Mouse (Mus musculus): Measurements from ENCODE around the gene Gm11084.
"Not testable (repeated sequence)": the region's sequence is repeated elsewhere in the genome, so short reads cannot be mapped to it uniquely, and the experiment has no call there.

The Gm11084 gene

GRCm38 (mm10) chr2:72994165-72994564, 7.6 kb upstream of the Gm11084 start:
- no peak for DNase-seq

GRCm38 (mm10) chr2:72992497-72992896, 6.0 kb upstream of the Gm11084 start:
- DNase-seq = no peak

- not testable (repeated sequence) for DNase-seq
These were observed 2.4 kb upstream of the Gm11084 start for GRCm38 (mm10) chr2:72988945-72989344.

- DNase-seq = no peak
These were observed 1.0 kb downstream of the Gm11084 start for GRCm38 (mm10) chr2:72985516-72985915.

GRCm38 (mm10) chr2:72984806-72985205, 1.7 kb downstream of the Gm11084 start:
- DNase-seq = no peak

GRCm38 (mm10) chr2:72983211-72983610, 3.3 kb downstream of the Gm11084 start:
- DNase-seq = no peak

GRCm38 (mm10) chr2:72982110-72982785, 4.3 kb downstream of the Gm11084 start:
- DNase-seq = no peak

GRCm38 (mm10) chr2:72981441-72982109, 4.9 kb downstream of the Gm11084 start:
- no peak for DNase-seq

GRCm38 (mm10) chr2:72981075-72981420, 5.5 kb downstream of the Gm11084 start:
- no peak for DNase-seq

GRCm38 (mm10) chr2:72980337-72981074, 6.0 kb downstream of the Gm11084 start, which contains the start of gene Sp3:
Gene Sp3, minus strand, starts transcription at chr2:72980446.
- peak; percentile 98 for DNase-seq

GRCm38 (mm10) chr2:72979659-72980071, 6.9 kb downstream of the Gm11084 start:
- DNase-seq = peak; percentile 88

GRCm38 (mm10) chr2:72978901-72979658, 7.4 kb downstream of the Gm11084 start:
- peak; percentile 88 for DNase-seq

- peak; percentile 24 for DNase-seq
These were observed 8.0 kb downstream of the Gm11084 start for GRCm38 (mm10) chr2:72978473-72978872.

- no peak for DNase-seq
These were observed 9.2 kb downstream of the Gm11084 start for GRCm38 (mm10) chr2:72977272-72977671.

- no peak for DNase-seq
These were observed 10.5 kb downstream of the Gm11084 start for GRCm38 (mm10) chr2:72976036-72976435.

GRCm38 (mm10) chr2:72970831-72971230, 15.7 kb downstream of the Gm11084 start:
- DNase-seq = no peak

- no peak for DNase-seq
These were observed 16.2 kb downstream of the Gm11084 start for GRCm38 (mm10) chr2:72970302-72970701.

- DNase-seq = no peak
These were observed 18.0 kb downstream of the Gm11084 start for GRCm38 (mm10) chr2:72968536-72968935.

GRCm38 (mm10) chr2:72965450-72965849, 21.1 kb downstream of the Gm11084 start:
- DNase-seq = no peak

GRCm38 (mm10) chr2:72956415-72956814, 30.1 kb downstream of the Gm11084 start:
- DNase-seq = no peak

- no peak for DNase-seq
These were observed 33.5 kb downstream of the Gm11084 start for GRCm38 (mm10) chr2:72952979-72953378.

GRCm38 (mm10) chr2:72935937-72936336, 50.6 kb downstream of the Gm11084 start:
- no peak for DNase-seq

- no peak for DNase-seq
These were observed 54.3 kb downstream of the Gm11084 start for GRCm38 (mm10) chr2:72932186-72932585.

All from layer of hippocampus, adult 9-11 months (tissue).